In genomic region chr1:54452116-54452515, GRCm38 (mm10) we compare ENCODE assay signal across 16 mouse cellular contexts.
"Had no signal": no experiment of that assay in that cellular context is flagged by ENCODE, and none has a peak within 500 bp of the region (broad histone marks: within the 10 kb centered on the region; RNA-seq: fewer than 3 reads in every experiment).

No protein-coding gene starts in this region.

- H3K4me3 ChIP-seq: neural tube, embryonic 12.5 days; neural tube, embryonic 13.5 days; neural tube, embryonic 15.5 days; stomach, embryonic 15.5 days had no signal

- H3K27me3 ChIP-seq: neural tube, embryonic 12.5 days; neural tube, embryonic 13.5 days; neural tube, embryonic 15.5 days; stomach, embryonic 15.5 days had no signal

- H3K4me2 ChIP-seq: neural tube, embryonic 12.5 days; neural tube, embryonic 13.5 days; neural tube, embryonic 15.5 days; stomach, embryonic 15.5 days had no signal

- DNase-seq: retina, postnatal 1 day; right cerebral cortex, adult 18-20 months; right cerebral cortex, postnatal 14 days; right cerebral cortex, postnatal 25 days; right cerebral cortex, postnatal 4 days; spleen, adult 18-20 months; thymus, adult 18-20 months; thymus, adult 2 months; thymus, postnatal 25 days; thymus, postnatal 36 days; thymus, postnatal 4 days had no signal

- H3K27ac ChIP-seq: neural tube, embryonic 12.5 days; neural tube, embryonic 13.5 days; neural tube, embryonic 15.5 days; stomach, embryonic 15.5 days; stomach, postnatal 0 days had no signal

- H3K4me1 ChIP-seq: neural tube, embryonic 12.5 days; neural tube, embryonic 13.5 days; neural tube, embryonic 15.5 days; stomach, embryonic 15.5 days had no signal

- H3K36me3 ChIP-seq: neural tube, embryonic 12.5 days; neural tube, embryonic 13.5 days; neural tube, embryonic 15.5 days; stomach, embryonic 15.5 days had no signal

- H3K9me3 ChIP-seq: neural tube, embryonic 12.5 days; neural tube, embryonic 13.5 days; neural tube, embryonic 15.5 days; stomach, embryonic 15.5 days had no signal

- H3K9ac ChIP-seq: neural tube, embryonic 12.5 days; neural tube, embryonic 13.5 days; neural tube, embryonic 15.5 days; stomach, embryonic 15.5 days had no signal
